In genomic region chr1:170694821-170695291, GRCm38 (mm10) we compare ENCODE assay signal across 9 mouse cellular contexts. TPM values are rescaled to one million over a fixed set of nuclear protein-coding genes. Genes with fewer than 3 reads are reported as not detected.
A peak's percentile ranks its signal among the peaks of the same experiment; 100 is the strongest.
DNase-seq lines count a peak whose midpoint lies in the region; ATAC-seq lines count a peak whose summit lies in the region.
"Had no signal": no experiment of that assay in that cellular context is flagged by ENCODE, and none has a peak within 500 bp of the region (broad histone marks: within the 10 kb centered on the region; RNA-seq: fewer than 3 reads in every experiment).

No protein-coding gene starts in this region.

- DNase-seq in hindbrain, embryonic 10.5 days (ENCODE audit: low spot score) = no peak
- no peak for DNase-seq in hindbrain, embryonic 14.5 days (ENCODE audit: low spot score)
- DNase-seq in right cerebral cortex, adult 18-20 months = peak; percentile 21
- no peak for DNase-seq in right cerebral cortex, postnatal 4 days
- peak; percentile 83 to 88 for DNase-seq in heart, adult 9 months (ENCODE audit: low spot score in 2 of 2)
- peak; percentile 88 for DNase-seq in skeletal muscle tissue, adult 2 months (ENCODE audit: low read depth, low spot score)
- no peak for DNase-seq in midbrain, embryonic 14.5 days
- DNase-seq: forebrain, postnatal 0 days had no signal

- H3K9ac ChIP-seq in hindbrain, embryonic 14.5 days = no peak overlapping the region
- H3K9ac ChIP-seq in forebrain, embryonic 16.5 days (replicated peaks; ENCODE audit: low read depth, low read length) = no peak overlapping the region
- H3K9ac ChIP-seq in midbrain, embryonic 14.5 days (replicated peaks; ENCODE audit: low read length) = no peak overlapping the region
- H3K9ac ChIP-seq: forebrain, postnatal 0 days had no signal

- WGBS in hindbrain, embryonic 10.5 days = 57% methylated on average over 5 of the region's 5 CpGs
- WGBS in hindbrain, embryonic 14.5 days = 57% methylated on average over 5 of the region's 5 CpGs
- 61% methylated on average over 5 of the region's 5 CpGs for WGBS in forebrain, embryonic 16.5 days
- WGBS in midbrain, embryonic 14.5 days = 60% methylated on average over 5 of the region's 5 CpGs

- H3K4me2 ChIP-seq in hindbrain, embryonic 14.5 days (replicated peaks) = no peak overlapping the region
- no peak overlapping the region for H3K4me2 ChIP-seq in forebrain, embryonic 16.5 days (ENCODE audit: low read length)
- no peak overlapping the region for H3K4me2 ChIP-seq in midbrain, embryonic 14.5 days (ENCODE audit: low read length)

- no peak overlapping the region for H3K4me3 ChIP-seq in hindbrain, embryonic 10.5 days
- H3K4me3 ChIP-seq in hindbrain, embryonic 14.5 days (replicated peaks; ENCODE audit: low read length) = no peak overlapping the region
- H3K4me3 ChIP-seq in forebrain, embryonic 16.5 days (replicated peaks; ENCODE audit: low read length) = no peak overlapping the region
- H3K4me3 ChIP-seq in midbrain, embryonic 14.5 days (replicated peaks; ENCODE audit: low read depth, low read length) = no peak overlapping the region

- ATAC-seq in hindbrain, embryonic 14.5 days (ENCODE audit: low FRiP score) = no peak
- no peak for ATAC-seq in forebrain, embryonic 16.5 days
- ATAC-seq in midbrain, embryonic 14.5 days (ENCODE audit: low FRiP score, low TSS enrichment) = no peak
- ATAC-seq: forebrain, postnatal 0 days had no signal

- no peaks in the 10 kb centered on the region for H3K9me3 ChIP-seq in hindbrain, embryonic 10.5 days
- H3K9me3 ChIP-seq in hindbrain, embryonic 14.5 days (ENCODE audit: control insufficient read depth, low read length) = no peaks in the 10 kb centered on the region
- no peaks in the 10 kb centered on the region for H3K9me3 ChIP-seq in forebrain, embryonic 16.5 days (ENCODE audit: control insufficient read depth, low read length)
- H3K9me3 ChIP-seq in midbrain, embryonic 14.5 days (ENCODE audit: control insufficient read depth, low read length) = no peaks in the 10 kb centered on the region

- H3K27me3 ChIP-seq in hindbrain, embryonic 10.5 days (ENCODE audit: insufficient read depth, poor library complexity, severe bottlenecking) = no peaks in the 10 kb centered on the region
- no peaks in the 10 kb centered on the region for H3K27me3 ChIP-seq in hindbrain, embryonic 14.5 days (ENCODE audit: control insufficient read depth, insufficient read depth, low read length)
- H3K27me3 ChIP-seq in forebrain, embryonic 16.5 days (replicated peaks; ENCODE audit: control insufficient read depth, insufficient read depth, low read length) = no peaks in the 10 kb centered on the region
- H3K27me3 ChIP-seq in midbrain, embryonic 14.5 days (ENCODE audit: control insufficient read depth, insufficient read depth, low read length) = no peaks in the 10 kb centered on the region

- H3K36me3 ChIP-seq in hindbrain, embryonic 10.5 days = no peaks in the 10 kb centered on the region
- H3K36me3 ChIP-seq in hindbrain, embryonic 14.5 days (replicated peaks; ENCODE audit: control insufficient read depth, insufficient read depth) = no peaks in the 10 kb centered on the region
- no peaks in the 10 kb centered on the region for H3K36me3 ChIP-seq in forebrain, embryonic 16.5 days (ENCODE audit: control insufficient read depth, insufficient read depth)
- H3K36me3 ChIP-seq in midbrain, embryonic 14.5 days (ENCODE audit: control insufficient read depth, insufficient read depth, low read length) = no peaks in the 10 kb centered on the region

- H3K27ac ChIP-seq in hindbrain, embryonic 10.5 days = peak overlapping the region; percentile 53; the same call in 1 of the 2 replicates
- H3K27ac ChIP-seq in hindbrain, embryonic 14.5 days = no peak overlapping the region
- H3K27ac ChIP-seq in forebrain, embryonic 16.5 days (ENCODE audit: low read length) = no peak overlapping the region
- no peak overlapping the region for H3K27ac ChIP-seq in midbrain, embryonic 14.5 days (replicated peaks; ENCODE audit: low read depth, low read length)

- peaks cover 17% of the 10 kb centered on the region for H3K4me1 ChIP-seq in hindbrain, embryonic 10.5 days (replicated peaks)
- no peaks in the 10 kb centered on the region for H3K4me1 ChIP-seq in hindbrain, embryonic 14.5 days (replicated peaks; ENCODE audit: control insufficient read depth, insufficient read depth, low read length)
- no peaks in the 10 kb centered on the region for H3K4me1 ChIP-seq in forebrain, embryonic 16.5 days (replicated peaks; ENCODE audit: control insufficient read depth, insufficient read depth, low read length)
- H3K4me1 ChIP-seq in midbrain, embryonic 14.5 days (ENCODE audit: control insufficient read depth, insufficient read depth, low read length) = no peaks in the 10 kb centered on the region

RNA-seq across cellular contexts. Expression of gene Olfml2b, which starts 50.5 kb away (rescaled TPM):
- 5.7 and 5.9 TPM in 2 replicates for polyA plus RNA-seq in hindbrain, embryonic 10.5 days (2016; fragmentation: Nextera tagmentation; extraction: Ambion mirVana)
- 5.2 and 5.7 TPM in 2 replicates for polyA plus RNA-seq in hindbrain, embryonic 14.5 days (2014; fragmentation: Nextera tagmentation; extraction: Ambion mirVana)
- polyA plus RNA-seq in forebrain, embryonic 16.5 days (2015; fragmentation: Nextera tagmentation; extraction: Ambion mirVana) = 11.1 and 12.2 TPM in 2 replicates
- 3.0 and 3.7 TPM in 2 replicates for polyA plus RNA-seq in midbrain, embryonic 14.5 days (2014; fragmentation: Nextera tagmentation; extraction: Ambion mirVana)

Comparison
In these comparisons a context has a peak if more than half of its experiments do, and no peak if none do; other contexts are left out.
1. DNase-seq: peak in right cerebral cortex, adult 18-20 months (single experiment), heart, adult 9 months (2 of 2) and skeletal muscle tissue, adult 2 months (single experiment); none in hindbrain, embryonic 10.5 days (single experiment), hindbrain, embryonic 14.5 days (single experiment), right cerebral cortex, postnatal 4 days (single experiment) and midbrain, embryonic 14.5 days (single experiment).